Mouse (Mus musculus): ENCODE results near the gene Aldh3b2.

- no peak for TF ChIP-seq CTCF (IDR thresholded peaks at IDR 0.05; ENCODE audit: low read depth, low read length)
- no peak for TF ChIP-seq POLR2A (IDR thresholded peaks at IDR 0.05; ENCODE audit: extremely low read depth, insufficient read depth, low read length)
Observed at GRCm38 (mm10) chr19:4000949-4001525, 28.9 kb downstream of the Aldh3b2 start.
